In the genomic region with DNA sequence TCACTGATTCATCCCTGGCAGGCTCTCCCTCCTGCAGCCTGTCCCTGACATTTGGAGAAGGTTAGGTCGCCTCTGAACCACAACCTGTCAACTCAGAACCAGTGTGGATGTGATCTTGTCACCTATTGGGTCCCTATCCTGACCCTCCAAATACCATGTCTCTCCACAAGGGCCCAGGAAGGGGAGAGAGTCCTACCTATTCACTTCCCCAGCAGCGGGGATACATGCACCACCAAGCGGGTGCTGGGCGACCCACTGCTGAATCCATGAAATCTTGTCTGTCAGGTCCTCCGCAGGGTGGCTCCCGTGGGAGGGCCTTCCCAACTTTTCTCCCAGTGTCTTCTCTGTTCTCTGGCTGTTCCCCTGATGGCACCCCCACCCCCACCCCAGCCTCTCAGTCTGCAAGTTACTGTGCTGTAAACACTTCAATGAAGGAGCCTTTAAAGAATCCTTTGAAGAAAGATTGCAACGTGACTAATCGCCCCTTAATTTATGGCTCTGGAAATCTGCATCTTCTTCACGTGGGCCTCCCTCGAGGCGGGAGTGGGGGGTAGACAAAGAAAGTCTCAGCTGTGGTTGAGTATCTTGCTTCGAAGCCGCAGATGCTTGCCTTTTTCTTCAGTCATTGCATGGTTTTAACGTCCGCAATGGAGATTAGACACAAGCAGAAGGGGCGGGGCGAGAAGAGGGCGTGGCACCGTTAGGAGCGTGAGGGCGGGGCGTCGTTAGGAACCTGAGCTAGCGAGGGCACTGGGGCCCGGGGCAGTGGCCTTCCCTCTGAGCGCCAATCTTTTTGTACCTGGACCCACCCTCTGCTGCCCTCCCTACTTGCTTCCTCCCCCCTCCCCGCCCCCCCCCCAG, we compare ENCODE assay signal across 8 mouse cellular contexts.
DNase-seq lines count a peak whose midpoint lies in the region; ATAC-seq lines count a peak whose summit lies in the region.

No protein-coding gene starts in this region.

- ATAC-seq in liver, embryonic 15.5 days (ENCODE audit: insufficient read depth), result no peak

- no peaks in the 10 kb centered on the region for H3K9me3 ChIP-seq in liver, embryonic 15.5 days (replicated peaks)

- no peak overlapping the region for H3K27ac ChIP-seq in liver, embryonic 15.5 days (replicated peaks)

- peak overlapping the region; percentile 44 for H3K4me2 ChIP-seq in liver, embryonic 15.5 days

- H3K36me3 ChIP-seq in liver, embryonic 15.5 days (replicated peaks), result no peaks in the 10 kb centered on the region

- H3K4me3 ChIP-seq in liver, embryonic 15.5 days (replicated peaks), result no peak overlapping the region

- WGBS in liver, embryonic 15.5 days (ENCODE audit: insufficient replicate concordance), result 4% methylated on average over 26 of the region's 27 CpGs

- DNase-seq in layer of hippocampus, adult 11-12 months (ENCODE audit: low spot score), result peak; percentile 51
- no peak for DNase-seq in layer of hippocampus, postnatal 36 days
- peak; percentile 20 for DNase-seq in c-Kit-negative CD71-positive TER-119-positive erythroid progenitor cells, embryonic 14.5 days (ENCODE audit: low read depth, low spot score)
- DNase-seq in forelimb bud, embryonic 11.5 days (ENCODE audit: low read depth, low spot score), result peak; percentile 76
- DNase-seq in kidney, adult 11 months, result peak; percentile 34
- peak; percentile 85 for DNase-seq in neural tube, embryonic 10.5 days (ENCODE audit: extremely low spot score, low spot score)
- peak; percentile 9 to 50 for DNase-seq in thymus, postnatal 10 days (ENCODE audit: low spot score in 2 of 2)

- peaks cover 69% of the 10 kb centered on the region for H3K27me3 ChIP-seq in liver, embryonic 15.5 days

- peaks cover 3% of the 10 kb centered on the region; the same call in 1 of the 2 replicates for H3K4me1 ChIP-seq in liver, embryonic 15.5 days (replicated peaks)

- H3K9ac ChIP-seq in liver, embryonic 15.5 days, result no peak overlapping the region

Comparison
In these comparisons a context has a peak if more than half of its experiments do, and no peak if none do; other contexts are left out.
1. DNase-seq: peak in layer of hippocampus, adult 11-12 months (single experiment), c-Kit-negative CD71-positive TER-119-positive erythroid progenitor cells, embryonic 14.5 days (single experiment), forelimb bud, embryonic 11.5 days (single experiment), kidney, adult 11 months (single experiment), neural tube, embryonic 10.5 days (single experiment) and thymus, postnatal 10 days (2 of 2); none in layer of hippocampus, postnatal 36 days (0 of 2).